In genomic region chr2:71161558-71161957, GRCm38 (mm10) we compare ENCODE assay signal across 14 mouse cellular contexts.
"Had no signal": no experiment of that assay in that cellular context is flagged by ENCODE, and none has a peak within 500 bp of the region (broad histone marks: within the 10 kb centered on the region; RNA-seq: fewer than 3 reads in every experiment).

No protein-coding gene starts in this region.

- H3K9me3 ChIP-seq: intestine, embryonic 15.5 days; limb, embryonic 12.5 days; liver, embryonic 13.5 days; lung, embryonic 15.5 days; megakaryocyte, embryonic 14.5 days; midbrain, embryonic 13.5 days; stomach, embryonic 15.5 days had no signal

- H3K27me3 ChIP-seq: intestine, embryonic 15.5 days; limb, embryonic 12.5 days; lung, embryonic 15.5 days; midbrain, embryonic 13.5 days; stomach, embryonic 15.5 days had no signal

- DNase-seq: liver; liver, embryonic 13.5 days; liver, postnatal 0 days; lung, postnatal 14 days; right cerebral cortex, postnatal 14 days; thymus, postnatal 4 days had no signal

- H3K27ac ChIP-seq: intestine, embryonic 15.5 days; layer of hippocampus, adult 2 months; limb, embryonic 12.5 days; liver, embryonic 13.5 days; lung, embryonic 15.5 days; macrophage; midbrain, embryonic 13.5 days; stomach, embryonic 15.5 days had no signal

- H3K4me1 ChIP-seq: intestine, embryonic 15.5 days; lung, embryonic 15.5 days; megakaryocyte, embryonic 14.5 days; stomach, embryonic 15.5 days had no signal

- H3K4me3 ChIP-seq: intestine, embryonic 15.5 days; layer of hippocampus, adult 2 months; limb, embryonic 12.5 days; liver, embryonic 13.5 days; lung, embryonic 15.5 days; megakaryocyte, embryonic 14.5 days; midbrain, embryonic 13.5 days; stomach, embryonic 15.5 days had no signal

- H3K9ac ChIP-seq: intestine, embryonic 15.5 days; limb, embryonic 12.5 days; liver, embryonic 13.5 days; liver, postnatal 0 days; lung, embryonic 15.5 days; midbrain, embryonic 13.5 days; stomach, embryonic 15.5 days had no signal

- ATAC-seq: intestine, embryonic 15.5 days; liver, postnatal 0 days; midbrain, embryonic 13.5 days had no signal

- H3K4me2 ChIP-seq: intestine, embryonic 15.5 days; limb, embryonic 12.5 days; liver, embryonic 13.5 days; lung, embryonic 15.5 days; midbrain, embryonic 13.5 days; stomach, embryonic 15.5 days had no signal

- H3K36me3 ChIP-seq: intestine, embryonic 15.5 days; limb, embryonic 12.5 days; liver, embryonic 13.5 days; lung, embryonic 15.5 days; midbrain, embryonic 13.5 days; stomach, embryonic 15.5 days had no signal
